Mouse (Mus musculus): ENCODE measurements around the gene Tradd. TPM values are rescaled to one million over a fixed set of nuclear protein-coding genes. Genes with fewer than 3 reads are reported as not detected.

Tradd gene
- 10 to 100 TPM; 24.2 to 28.7 TPM for total RNA-seq (2023)

DNA sequence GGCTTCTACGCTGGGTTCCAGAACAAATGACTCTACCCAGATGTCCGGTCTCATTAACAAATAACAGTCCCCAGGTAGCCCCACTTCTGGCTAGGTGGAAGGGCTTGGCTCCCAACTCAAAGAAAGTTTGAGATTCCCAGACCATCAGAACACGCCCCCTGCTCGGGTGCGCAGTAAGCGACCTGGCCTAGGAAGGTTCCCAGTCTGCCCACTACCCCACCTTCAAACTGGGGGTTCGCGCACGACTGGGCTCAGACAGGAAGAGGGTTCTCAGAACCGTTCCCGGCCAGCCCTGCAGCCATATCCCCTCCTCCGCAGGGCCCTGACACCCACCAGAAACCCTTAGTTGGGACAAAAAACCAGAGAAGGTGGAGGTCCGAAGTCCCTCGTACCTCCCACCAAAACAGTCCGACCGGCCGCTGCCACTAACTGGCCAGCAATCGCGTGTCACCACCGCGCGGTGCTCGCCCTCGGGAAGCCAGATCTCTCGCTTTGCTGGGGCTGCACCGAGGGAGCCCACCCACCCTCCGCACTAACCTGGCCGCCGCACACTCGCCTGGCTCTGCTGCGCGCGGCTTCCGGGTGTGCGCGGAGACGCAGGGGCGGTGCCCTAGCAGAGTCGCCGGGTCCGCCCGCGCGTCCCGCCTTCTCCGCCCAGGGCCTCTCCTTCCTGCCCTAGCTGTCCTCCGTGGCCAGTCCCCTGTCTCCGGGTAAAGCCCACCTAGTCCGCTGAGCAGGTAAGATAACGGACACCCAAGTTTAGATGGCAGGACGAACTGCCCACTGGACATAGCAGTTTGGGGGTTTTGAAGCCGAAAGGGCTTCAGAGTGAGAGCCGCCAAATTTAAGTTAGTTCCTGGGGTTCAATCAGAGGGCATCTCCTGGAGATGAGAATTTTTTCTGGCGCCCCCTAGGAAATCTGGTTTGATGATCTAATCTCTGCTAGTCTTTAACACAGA, at the start of gene Tradd, which contains the start of gene Fbxl8:
Gene Tradd, minus strand, starts transcription at position 586 of the 959 bp plus-strand sequence.
Gene Fbxl8, plus strand, starts transcription at position 625 of the 959 bp plus-strand sequence.

DNA sequence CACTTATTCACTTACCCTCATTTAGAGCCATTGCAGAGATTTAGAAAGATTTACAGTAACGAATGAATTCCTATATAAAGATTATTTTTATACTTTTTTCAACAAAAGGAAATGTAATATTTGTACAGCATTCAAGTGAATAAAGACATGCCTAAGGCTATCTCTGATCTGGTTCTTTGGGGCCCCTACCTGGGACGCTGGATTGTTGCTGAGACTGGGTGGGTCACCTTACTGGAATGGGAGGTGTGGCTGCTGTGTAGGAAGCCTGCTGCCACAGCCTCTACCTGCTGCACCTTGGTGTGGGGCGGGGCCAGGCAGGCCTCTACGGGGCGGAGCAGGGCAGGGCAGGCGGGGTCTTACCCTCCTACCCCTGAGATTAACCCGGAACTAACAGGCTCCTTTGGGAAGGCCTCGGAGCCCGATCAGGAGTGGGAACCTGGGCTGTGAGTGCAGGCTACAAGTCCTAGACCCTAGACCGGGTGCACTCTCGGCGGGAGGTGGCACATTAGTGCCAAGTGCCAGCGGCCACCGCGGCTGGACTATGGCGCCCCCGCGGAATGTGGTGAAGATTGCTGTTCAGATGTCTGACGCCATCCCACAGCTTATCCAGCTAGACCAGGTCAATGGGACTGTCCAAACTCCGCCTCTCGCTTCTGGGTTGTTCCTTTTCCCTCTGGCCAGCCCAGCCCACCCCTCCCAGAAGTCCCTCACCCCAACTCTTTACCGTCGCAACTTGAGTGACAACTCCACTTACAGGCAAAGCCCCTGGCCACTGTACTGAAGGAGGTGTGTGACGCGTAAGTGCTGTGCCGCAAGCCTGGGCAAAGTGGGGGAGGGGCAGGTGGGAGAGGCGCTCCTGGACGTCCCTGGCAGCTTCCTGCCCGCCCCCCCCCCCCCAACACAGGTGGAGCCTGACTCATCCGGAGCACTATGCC, 41.1 kb upstream of the Tradd start, which contains the start of gene Elmo3:
Gene Elmo3, plus strand, starts transcription at position 391 of the 935 bp plus-strand sequence.

DNA sequence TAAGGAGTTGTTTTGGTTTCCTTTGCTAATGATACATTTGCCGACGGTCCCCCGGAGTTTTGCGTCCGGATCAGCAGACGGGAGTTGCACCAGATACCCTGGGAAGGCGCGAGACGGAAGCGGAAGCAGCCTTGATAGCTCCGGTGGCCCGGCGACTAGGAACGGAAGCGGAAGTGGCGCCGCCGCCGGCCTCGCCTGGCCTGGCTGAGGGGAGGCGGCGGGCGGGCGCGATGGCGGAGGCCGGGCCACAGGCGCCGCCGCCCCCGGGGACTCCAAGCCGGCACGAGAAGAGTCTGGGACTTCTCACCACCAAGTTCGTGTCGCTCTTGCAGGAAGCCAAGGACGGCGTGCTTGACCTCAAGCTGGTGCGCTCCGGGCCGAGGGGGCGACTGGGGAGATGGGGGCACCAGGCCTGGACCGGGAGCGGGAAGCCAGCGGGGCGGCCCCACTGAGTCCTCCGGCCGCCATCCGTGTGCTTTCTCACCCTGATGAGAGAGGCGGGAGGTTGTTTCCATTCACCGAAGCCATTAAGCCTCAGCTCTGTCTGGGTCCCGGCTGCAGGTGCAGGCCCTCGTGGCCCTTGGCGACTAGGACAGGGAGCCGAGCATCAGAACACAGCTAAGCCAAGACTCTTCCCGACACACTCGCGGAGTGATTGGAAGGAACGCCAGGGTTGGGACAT, 33.2 kb upstream of the Tradd start, which contains the start of gene E2f4:
Gene E2f4, plus strand, starts transcription at position 153 of the 682 bp plus-strand sequence.

DNA sequence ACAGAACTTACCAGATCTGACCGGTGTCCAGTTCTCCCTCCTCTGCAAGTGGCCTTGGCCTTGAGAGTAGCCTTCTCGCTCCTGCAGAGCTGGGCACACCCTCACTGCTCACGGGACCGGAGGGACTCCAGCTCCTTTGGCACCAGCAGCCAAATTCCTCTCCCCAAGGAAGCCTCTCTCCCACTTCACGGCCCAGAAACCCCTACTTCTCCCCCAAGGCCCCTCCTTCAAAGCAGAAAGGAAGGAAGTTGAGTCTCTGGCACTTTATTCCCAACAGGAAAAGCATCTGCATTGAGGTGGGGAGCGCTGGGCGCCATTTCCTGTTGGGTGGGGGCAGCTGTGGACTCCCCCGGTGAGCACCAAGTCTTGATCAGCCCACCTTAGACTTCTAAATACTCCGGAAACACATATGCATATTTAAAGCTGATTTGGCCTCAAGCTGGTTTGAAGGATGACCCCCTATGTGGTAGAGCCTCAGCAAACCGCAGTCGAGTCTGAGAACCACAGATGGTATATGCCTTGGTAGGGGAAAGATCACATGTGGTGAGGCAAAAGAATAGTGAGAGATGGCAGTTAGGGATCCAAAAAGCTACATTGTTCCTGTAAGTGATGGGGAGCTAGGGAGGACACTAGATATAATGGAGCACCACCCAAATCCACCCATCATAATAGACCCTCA, 31.6 kb upstream of the Tradd start, which contains the start of gene Exoc3l:
Gene Exoc3l, minus strand, starts transcription at position 207 of the 679 bp plus-strand sequence.

DNA sequence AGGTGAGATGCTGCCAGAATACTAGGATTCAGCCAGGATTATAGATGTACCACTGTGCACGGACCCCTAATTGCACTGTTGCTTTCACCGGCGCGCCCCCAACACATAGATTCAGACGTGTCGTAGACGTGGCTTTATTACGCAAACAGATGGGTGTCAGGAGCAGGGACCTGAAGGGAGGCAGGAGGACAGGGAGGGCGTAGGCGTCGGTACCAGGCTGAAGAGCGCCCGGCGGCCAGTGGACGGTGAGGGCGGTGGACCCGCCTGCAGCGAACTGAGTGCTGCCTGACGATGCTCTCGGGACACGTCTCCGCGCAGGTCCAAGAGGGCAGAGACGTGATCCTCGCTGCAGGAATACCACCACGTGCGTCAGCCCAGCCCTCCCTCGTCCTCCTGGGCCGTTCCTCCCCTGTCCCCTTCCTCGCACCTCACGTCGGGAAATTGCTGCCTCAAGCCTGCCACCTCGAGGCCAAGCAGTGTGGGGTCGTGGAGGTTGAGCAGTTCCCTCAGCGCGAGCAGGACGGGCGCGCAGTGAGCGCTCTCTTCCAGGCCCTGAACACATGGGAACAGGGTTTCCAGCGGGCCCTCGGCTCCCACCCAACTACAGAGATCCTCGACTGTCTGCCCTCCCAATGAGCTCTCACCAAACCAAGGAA, 25.5 kb upstream of the Tradd start, which contains the start of gene 4931428F04Rik:
Gene 4931428F04Rik, minus strand, starts transcription at position 60 of the 656 bp plus-strand sequence.

DNA sequence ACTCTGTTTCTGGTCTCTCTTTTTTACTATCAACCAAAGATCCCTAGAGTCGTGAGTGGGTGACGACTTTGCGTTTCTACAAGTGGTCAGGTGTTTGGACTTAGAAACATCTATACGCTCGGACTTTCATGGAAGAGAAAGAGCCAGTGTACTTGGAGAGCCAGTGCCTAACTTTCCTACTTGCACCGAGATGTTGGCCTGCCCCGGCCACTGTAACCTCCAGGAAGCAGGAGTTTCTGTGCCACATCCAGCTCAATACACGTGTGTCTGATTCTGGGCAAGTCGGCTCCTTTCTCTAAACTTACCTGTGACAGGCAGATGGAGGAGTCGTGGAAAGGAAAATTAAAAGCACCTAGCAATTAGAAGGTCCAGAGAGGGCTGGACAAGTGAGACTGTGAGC, 11.4 kb upstream of the Tradd start, which contains the start of gene Nol3:
Gene Nol3, plus strand, starts transcription at position 301 of the 400 bp plus-strand sequence.

DNA sequence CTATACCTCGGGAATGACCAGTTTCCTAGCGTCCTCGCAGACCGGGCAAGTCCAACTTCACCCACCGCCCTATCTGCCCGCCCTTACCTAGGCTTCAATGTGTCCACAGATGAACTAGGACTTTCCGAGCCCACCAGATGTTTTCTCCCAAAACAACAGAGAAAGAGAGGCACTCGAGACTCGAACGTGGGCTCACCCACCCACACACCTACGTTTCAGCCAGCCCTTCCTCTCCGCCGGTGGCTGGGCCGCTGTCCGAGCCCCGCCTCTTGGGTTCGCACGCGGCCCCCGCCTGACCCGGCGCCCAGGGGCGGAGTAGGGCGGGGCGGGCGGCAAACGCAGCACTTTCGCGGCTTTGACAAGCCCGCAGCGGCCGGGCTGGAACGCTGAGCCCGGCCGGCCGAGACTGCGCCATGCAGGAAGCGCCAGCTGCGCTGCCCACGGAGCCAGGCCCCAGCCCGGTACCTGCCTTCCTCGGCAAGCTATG, 5.1 kb upstream of the Tradd start, which contains the start of gene Hsf4:
Gene Hsf4, plus strand, starts transcription at position 341 of the 487 bp plus-strand sequence.

DNA sequence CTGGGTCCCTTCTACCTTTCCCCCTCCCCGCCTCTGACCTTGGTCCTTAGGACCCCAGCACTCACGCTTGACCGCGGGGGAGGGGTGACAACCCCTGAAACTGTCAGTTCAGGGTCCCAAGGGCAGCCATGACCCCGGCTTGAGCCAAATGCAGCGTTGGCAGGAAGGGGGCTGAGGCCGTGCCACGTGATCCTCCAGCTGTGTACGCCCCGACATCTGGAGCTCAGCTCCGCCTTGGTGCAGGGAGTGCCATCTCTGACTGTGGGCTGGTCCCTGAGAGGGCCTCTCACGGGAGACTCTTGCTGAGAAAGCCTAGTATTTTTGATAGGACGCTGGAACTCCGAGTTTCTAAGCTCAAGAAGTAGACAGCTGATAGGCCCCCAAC, 9.5 kb downstream of the Tradd start, which contains the start of gene B3gnt9:
Gene B3gnt9, minus strand, starts transcription at position 188 of the 385 bp plus-strand sequence.

DNA sequence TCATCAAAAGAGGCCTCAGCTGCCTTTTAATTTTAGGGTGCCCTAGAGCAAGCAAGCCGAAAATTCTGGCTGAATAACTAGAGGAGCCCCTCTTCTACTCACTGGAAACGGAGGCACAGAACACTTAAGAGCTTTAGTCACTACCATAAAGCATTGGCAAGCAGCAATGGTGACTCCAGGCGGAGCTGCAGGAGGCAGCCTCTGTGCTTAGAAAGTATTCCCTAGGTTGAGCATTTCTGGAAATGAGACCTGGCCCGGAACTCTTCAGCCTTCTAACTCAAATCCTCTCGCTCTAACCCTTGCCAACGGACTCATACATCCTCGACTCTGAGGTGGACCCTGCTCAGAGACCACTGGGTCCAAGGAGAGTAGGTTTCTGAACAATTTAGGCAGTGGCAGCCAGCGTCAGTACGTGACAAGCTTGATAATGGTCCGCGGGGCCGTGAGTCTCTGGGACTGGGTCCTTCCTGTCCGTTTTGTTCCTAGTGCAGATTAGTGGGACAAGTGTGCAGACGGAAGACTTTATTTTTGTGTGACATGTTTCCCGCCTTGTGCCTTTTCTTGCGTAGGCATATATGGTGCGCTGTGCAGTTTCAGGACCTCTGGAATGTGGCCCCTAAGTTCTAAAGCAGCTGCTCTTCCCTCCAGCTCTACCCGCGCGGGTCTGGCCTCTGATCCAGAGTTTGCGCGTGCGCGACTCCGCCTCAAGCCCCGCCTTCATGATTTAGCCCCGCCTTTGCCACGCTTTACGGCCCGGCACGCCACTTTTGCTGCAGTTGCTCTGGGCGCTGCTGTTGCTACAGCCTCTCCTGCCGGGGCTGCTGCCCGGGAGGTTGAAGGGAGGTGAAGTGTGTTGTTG, 39.8 kb downstream of the Tradd start, which contains the start of gene D230025D16Rik:
Gene D230025D16Rik, plus strand, starts transcription at position 733 of the 859 bp plus-strand sequence.

Other genes starting within 250 kb of the Tradd start
- not detected for gene Ces3a, start 216.0 kb downstream of the Tradd start, total RNA-seq (2023)
- gene Ces3b, start 180.9 kb downstream of the Tradd start, total RNA-seq (2023): not detected
- not detected for gene Ces4a, start 132.8 kb downstream of the Tradd start, total RNA-seq (2023)
- 10 to 100 TPM; 79.9 to 88.1 TPM for gene Cbfb, start 93.9 kb downstream of the Tradd start, total RNA-seq (2023)
- gene D230025D16Rik, start 39.5 kb downstream of the Tradd start, total RNA-seq (2023): 10 to 100 TPM; 44.9 to 46.8 TPM
- under 1 TPM; 0.21 to 0.42 TPM for gene B3gnt9, start 9.5 kb downstream of the Tradd start, total RNA-seq (2023)
- 1 to 10 TPM; 6.5 to 6.8 TPM for gene Fbxl8, start within 50 bp of the Tradd start, total RNA-seq (2023)
- 1 to 10 TPM in 1 of 2 experiments, under 1 TPM in 1; 0.43 to 1.1 TPM for gene Hsf4, start 5.2 kb upstream of the Tradd start, total RNA-seq (2023)
- not detected for gene Nol3, start 11.5 kb upstream of the Tradd start, total RNA-seq (2023)
- 1 to 10 TPM; 1.5 to 3.4 TPM for gene 4931428F04Rik, start 25.3 kb upstream of the Tradd start, total RNA-seq (2023)
- 1 to 10 TPM in 1 of 2 experiments, not detected in 1; 1.6 TPM for gene Exoc3l, start 31.5 kb upstream of the Tradd start, total RNA-seq (2023)
- gene E2f4, start 33.1 kb upstream of the Tradd start, total RNA-seq (2023): 10 to 100 TPM; 57.3 to 62.0 TPM
- 1 to 10 TPM in 1 of 2 experiments, under 1 TPM in 1; 0.64 to 1.4 TPM for gene Elmo3, start 41.0 kb upstream of the Tradd start, total RNA-seq (2023)
- gene Lrrc29, start 61.7 kb upstream of the Tradd start, total RNA-seq (2023): 1 to 10 TPM; 3.6 to 4.0 TPM
- 10 to 100 TPM; 37.7 to 41.4 TPM for gene Tmem208, start 61.7 kb upstream of the Tradd start, total RNA-seq (2023)
- 100 to 1,000 TPM in 1 of 2 experiments, 10 to 100 TPM in 1; 97.1 to 105 TPM for gene Fhod1, start 83.3 kb upstream of the Tradd start, total RNA-seq (2023)
- gene Slc9a5, start 84.2 kb upstream of the Tradd start, total RNA-seq (2023): 1 to 10 TPM; 1.4 to 2.1 TPM
- gene Plekhg4, start 108.7 kb upstream of the Tradd start, total RNA-seq (2023): under 1 TPM; 0.49 to 0.50 TPM
- gene Kctd19, start 148.9 kb upstream of the Tradd start, total RNA-seq (2023): 1 to 10 TPM; 1.3 to 1.7 TPM
- gene Lrrc36, start 149.0 kb upstream of the Tradd start, total RNA-seq (2023): not detected
- 100 to 1,000 TPM; 330 to 336 TPM for gene Tppp3, start 206.9 kb upstream of the Tradd start, total RNA-seq (2023)
- gene Zdhhc1, start 232.3 kb upstream of the Tradd start, total RNA-seq (2023): 1 to 10 TPM; 7.5 to 7.6 TPM